Mouse (Mus musculus) bone marrow, adult 2 months (tissue): Measurements from ENCODE around the gene Rps4x. TPM values are rescaled to one million over a fixed set of nuclear protein-coding genes. Genes with fewer than 3 reads are reported as not detected.

Experiments used
- H3K27ac ChIP-seq: fragments of 200-500 bp; 2 replicates; pipeline ENCODE4 v1.5.1; 2012; ENCODE audit warnings: low read depth, mild to moderate bottlenecking, control low read depth, inconsistent platforms, low read length; ENCODE audit not compliant: control insufficient read depth, poor library complexity, insufficient read depth
- H3K4me1 ChIP-seq: fragments of 200-500 bp; 2 replicates; pipeline ENCODE4 v1.6.1; 2011; ENCODE audit warnings: low read length; ENCODE audit not compliant: control insufficient read depth, insufficient read depth
- H3K4me3 ChIP-seq: fragments of 200-500 bp; replicated peaks from 2 replicates; pipeline ENCODE3; 2011; ENCODE audit warnings: mild to moderate bottlenecking, low read depth, low read length, control low read depth; ENCODE audit not compliant: control insufficient read depth
- CTCF ChIP-seq: fragments of 200-500 bp; IDR thresholded peaks from 2 replicates; pipeline ENCODE4 v1.5.1; 2011; ENCODE audit warnings: low read length, control low read depth; ENCODE audit not compliant: control insufficient read depth, insufficient read depth
- POLR2A ChIP-seq: fragments of 200-500 bp; IDR thresholded peaks from 2 replicates; pipeline ENCODE4 v1.6.1; 2011; ENCODE audit warnings: low read depth, mild to moderate bottlenecking, control low read depth, low read length, borderline replicate concordance; ENCODE audit not compliant: control insufficient read depth
- WGBS: fragments of 180-500 bp; shearing (Covaris S2); methylation state at CpG from one replicate; pipeline ENCODE4 v1.1.7; 2018; 5-methylcytosine and 5-hydroxymethylcytosine counted together
- polyA plus RNA-seq: library from polyadenylated mRNA; stranded (reverse); fragments of >200 nt; gene quantifications from 2 replicates; pipeline ENCODE4 v1.2.4, GENCODE M21; 2011; ENCODE audit warnings: low replicate concordance; ENCODE audit not compliant: missing spikeins, insufficient read depth, insufficient read length

Gene Rps4x
- polyA plus RNA-seq, 1 experiment: 1,371 TPM

GRCm38 (mm10) chrX:102157423-102157791 is 31.8 kb downstream of the Rps4x start:
- Histone ChIP-seq H3K4me3 (peak overlapping the region; percentile 67), H3K4me1 (no peaks in the 10 kb centered on the region; the same call in 1 of the 2 replicates), H3K27ac (peak overlapping the region; percentile 62)
- TF ChIP-seq CTCF (no peak), POLR2A (no peak)
- WGBS: 41% methylated on average over 5 of the region's 5 CpGs

DNA sequence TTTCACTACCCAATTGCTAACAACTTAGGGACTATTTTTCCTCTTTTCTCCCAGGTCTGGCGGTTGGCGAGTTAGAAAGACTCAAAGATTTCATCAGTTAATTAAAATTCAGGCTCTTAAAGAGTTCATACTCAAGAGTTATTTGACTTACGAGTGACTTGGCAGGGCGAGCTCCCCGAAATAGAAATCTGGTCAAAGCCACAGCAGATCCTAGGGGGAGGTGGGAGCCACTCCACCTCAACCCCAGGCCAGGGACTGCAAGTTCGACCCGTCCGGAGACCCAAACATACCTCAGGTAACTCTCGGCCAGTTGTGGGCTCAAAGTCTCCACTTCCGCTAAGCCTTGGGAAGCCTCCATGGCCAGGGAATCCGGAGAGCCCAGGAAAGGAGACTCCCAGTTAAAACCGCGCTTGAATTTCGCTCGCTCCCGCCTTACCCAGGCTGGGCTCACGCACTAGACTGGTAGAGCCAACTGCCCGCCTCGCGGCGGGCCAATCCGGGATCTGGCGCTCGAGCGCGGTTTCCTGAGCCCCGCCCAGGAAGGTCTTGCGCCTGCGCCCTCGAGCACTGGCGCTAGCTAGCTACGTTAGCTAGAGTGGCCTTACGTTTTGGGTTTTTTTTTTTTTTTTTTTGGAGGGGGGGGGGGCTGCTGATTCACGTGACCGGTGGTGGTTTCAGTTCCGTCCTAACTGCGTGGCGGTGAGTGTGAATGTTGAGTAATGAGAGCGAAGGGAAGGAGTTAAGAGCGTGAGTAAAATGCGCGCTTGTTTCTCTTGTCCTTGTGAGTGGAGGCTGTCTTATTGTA is 32.4 kb downstream of the Rps4x start, which contains the start of gene Ercc6l:
Gene Ercc6l (minus strand): TSS at position 474 of the 805 bp plus-strand sequence.
- peak within 1 kb of the TSS; percentile 81 for H3K4me3 ChIP-seq
- peak within 1 kb of the TSS; percentile 79 for H3K27ac ChIP-seq
- no peaks in the 10 kb centered on the region; the same call in 1 of the 2 replicates for H3K4me1 ChIP-seq
- peak; percentile 30; the same call in 1 of the 2 replicates for TF ChIP-seq POLR2A
- TF ChIP-seq CTCF: no peak
- WGBS: 10% methylated on average over 42 of the region's 42 CpGs

- TF ChIP-seq CTCF (no peak), POLR2A (no peak)
- H3K4me1 ChIP-seq: no peaks in the 10 kb centered on the region
- no peak overlapping the region for H3K27ac ChIP-seq
- H3K4me3 ChIP-seq: no peak overlapping the region
- WGBS: 32% methylated on average over 1 of the region's 1 CpGs
These were observed 48.0 kb downstream of the Rps4x start for GRCm38 (mm10) chrX:102141157-102141556.

Other genes starting within 250 kb of the Rps4x start
- gene Rtl5, start 118.1 kb downstream of the Rps4x start, polyA plus RNA-seq: 2.3 and 4.2 TPM in 2 replicates
- gene Pin4, start 69.9 kb downstream of the Rps4x start, polyA plus RNA-seq: 22.4 and 31.1 TPM in 2 replicates
- gene Ercc6l, start 32.3 kb downstream of the Rps4x start, polyA plus RNA-seq: 4.9 and 6.1 TPM in 2 replicates
- gene Cited1, start 62.8 kb upstream of the Rps4x start, polyA plus RNA-seq: not detected in 2 replicates